Mouse (Mus musculus) frontal cortex, postnatal 36 days (tissue): ENCODE measurements around the gene Grpel1.

ENCODE experiments used
- DNase-seq, 2 experiments: peaks; one replicate each; pipeline ENCODE4 v3.0.0; 2022; ENCODE audit warnings: low spot score in 2 of 2

Grpel1 gene

DNA sequence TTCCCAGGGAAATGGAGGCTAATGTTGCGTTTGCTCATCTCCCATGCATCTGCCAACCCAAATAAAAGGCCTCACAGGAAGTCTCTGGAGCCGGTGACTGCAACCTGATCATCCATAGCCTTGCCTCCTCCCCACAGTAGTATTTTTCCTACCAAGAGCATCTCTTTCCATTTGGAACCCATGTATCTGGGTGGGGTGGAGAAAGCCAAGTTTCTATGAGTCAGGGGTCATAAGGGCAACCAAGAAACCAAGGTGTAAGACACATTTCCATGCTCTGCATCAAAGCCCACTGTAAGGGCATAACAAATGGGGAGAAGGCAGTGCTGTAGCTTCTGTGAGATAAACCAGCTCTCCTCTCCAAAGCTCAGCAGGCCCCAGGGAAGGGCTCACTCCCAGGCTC is 3.6 kb upstream of the Grpel1 start:
- no peak for DNase-seq

DNA sequence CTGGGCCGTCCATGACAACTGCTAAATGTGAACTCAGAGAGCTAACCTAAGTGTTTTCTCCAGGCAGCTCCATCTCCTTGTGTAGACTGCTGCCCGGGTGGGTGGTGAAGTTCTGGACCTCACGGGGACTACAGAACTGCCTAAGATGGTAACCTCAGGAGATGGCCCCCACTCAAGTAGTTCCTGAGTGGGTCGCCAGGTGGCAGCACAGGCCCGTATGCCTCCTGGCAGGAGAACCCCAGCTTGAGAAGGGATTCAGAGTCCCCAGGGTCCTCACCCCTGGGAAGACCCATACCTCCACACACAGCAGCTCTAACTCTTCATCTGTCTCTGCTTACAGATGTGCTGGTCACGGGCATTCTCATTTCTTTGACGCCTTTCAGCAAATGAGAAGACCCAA is 2.0 kb upstream of the Grpel1 start:
- peak; percentile 79 for DNase-seq

DNA sequence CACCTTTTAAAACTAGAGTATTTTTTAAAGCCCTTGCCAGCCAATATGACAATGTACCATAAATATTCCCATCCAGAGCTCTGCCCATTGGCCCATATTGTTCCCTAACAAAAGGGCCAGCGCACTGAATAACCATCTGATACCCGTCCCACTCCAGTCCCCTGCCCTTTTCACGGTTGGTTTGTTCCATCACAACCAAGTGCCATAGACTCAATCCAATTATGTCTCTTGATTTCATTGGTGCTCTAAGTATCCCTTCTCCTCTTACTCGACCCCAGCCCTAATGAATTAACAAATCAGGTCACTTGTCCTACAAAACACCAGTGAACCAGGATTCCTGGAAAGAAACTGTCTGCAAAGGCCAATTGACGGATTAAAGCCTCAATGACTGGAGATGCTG is 1.4 kb upstream of the Grpel1 start:
- no peak for DNase-seq

DNA sequence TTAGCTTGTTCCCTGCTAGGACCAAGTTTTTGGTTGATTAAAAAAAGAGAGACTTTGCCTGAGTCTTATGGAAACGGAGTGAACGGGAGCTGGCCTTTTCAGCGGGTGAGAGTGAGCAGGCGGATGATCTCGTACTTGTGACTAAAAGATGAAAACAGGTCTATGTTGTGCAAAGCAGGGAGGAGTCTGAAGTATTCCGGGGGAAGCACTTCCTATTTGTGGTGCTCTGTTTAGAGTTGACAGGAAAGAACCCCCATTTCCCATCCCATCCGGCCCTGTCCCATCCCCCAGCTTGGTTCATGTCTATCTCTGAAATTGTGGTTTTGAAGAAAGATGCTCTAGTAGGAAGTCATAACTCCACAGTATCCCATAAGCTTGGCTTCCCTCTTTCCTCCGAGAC is 1.1 kb downstream of the Grpel1 start:
- no peak for DNase-seq

DNA sequence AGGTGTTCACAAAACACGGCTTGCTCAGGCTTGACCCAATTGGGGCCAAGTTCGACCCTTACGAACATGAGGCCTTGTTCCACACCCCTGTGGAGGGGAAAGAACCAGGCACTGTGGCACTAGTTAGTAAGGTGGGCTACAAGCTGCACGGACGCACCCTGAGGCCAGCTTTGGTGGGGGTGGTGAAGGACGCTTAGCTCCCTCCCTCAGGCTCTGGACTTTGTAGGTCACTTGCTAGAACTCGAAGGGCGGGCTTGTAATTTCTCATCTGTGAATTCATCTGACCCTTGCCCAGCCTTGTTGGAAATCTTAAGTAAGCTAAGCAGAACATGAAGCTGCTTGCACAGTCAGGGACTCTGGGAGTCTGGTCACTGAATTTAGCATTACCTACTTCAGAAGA is 6.4 kb downstream of the Grpel1 start:
- DNase-seq: no peak

DNA sequence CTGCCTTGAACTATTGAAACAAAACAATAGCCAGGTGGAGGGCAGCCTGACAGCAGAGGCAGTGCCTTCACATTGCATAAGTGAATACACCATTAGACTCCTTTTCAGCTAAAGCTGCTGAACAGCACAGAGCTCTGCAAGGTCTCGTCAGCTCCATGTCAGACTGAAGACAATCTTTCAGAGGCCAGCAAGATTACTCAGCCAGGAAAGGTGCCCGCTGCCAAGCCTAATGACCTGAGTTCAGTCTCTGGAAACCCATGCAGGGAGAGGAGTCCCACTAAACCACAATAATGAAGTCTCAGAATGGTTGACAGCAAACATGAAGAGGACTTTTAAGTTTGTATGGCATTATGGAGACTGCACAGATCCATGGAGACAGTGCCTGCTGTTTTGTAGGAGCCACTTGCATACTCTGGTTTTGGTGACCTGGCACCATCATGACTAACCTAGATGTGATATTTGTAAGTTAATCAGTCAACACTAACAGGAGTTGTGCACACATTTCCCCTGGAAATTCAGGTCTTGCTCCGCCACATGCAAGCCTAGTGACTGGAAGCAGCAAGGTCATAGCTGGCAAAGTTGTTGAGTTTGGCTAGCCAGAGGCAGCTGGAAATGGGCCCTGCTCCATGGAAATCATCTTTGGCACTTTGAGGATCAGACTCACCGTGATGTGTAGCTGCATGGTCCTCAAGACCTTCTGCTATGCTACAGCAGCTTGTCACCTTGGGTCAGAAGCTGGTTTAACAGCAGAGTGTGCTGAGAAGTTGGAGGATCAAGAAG is 8.3 kb downstream of the Grpel1 start:
- no peak for DNase-seq

DNA sequence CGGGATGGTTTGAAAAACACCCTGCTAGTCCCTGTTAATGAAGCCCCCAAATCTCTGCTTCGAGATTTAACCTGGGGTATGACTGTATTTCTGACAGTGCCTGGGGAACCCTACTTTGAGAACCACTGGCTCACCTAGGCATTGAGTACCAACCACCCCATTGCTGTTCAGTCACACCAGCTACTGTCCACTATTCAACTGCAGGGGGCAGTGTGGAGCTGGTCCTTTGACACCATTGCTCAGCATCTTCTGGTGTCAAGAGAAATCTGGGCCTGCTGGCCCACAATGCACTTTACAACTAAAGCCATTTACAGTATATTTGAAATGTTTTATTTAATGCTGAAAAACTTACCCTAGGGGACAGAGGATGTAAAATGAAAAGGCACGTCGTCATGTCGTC is 9.5 kb downstream of the Grpel1 start:
- peak; percentile 67 to 76 for DNase-seq

DNA sequence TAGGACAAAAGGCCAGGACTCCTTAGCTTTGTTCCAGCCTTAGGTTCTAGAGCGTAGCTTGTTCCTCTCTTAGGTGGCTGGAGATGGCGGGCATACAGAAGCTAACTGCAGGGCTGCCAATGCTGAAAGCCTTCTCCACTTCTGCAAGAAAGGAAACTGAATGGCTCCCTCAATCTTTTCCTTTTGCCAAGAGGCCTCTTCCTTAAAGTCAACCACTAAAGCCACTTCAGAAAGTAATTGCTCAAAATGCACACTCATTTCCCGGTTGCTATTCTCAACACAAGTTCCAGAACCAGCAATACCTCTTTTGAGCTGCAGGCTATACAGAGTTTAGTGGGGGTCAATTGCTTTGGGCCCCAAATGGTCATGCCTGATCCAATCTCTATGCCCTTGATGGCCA is 12.7 kb downstream of the Grpel1 start:
- no peak for DNase-seq

DNA sequence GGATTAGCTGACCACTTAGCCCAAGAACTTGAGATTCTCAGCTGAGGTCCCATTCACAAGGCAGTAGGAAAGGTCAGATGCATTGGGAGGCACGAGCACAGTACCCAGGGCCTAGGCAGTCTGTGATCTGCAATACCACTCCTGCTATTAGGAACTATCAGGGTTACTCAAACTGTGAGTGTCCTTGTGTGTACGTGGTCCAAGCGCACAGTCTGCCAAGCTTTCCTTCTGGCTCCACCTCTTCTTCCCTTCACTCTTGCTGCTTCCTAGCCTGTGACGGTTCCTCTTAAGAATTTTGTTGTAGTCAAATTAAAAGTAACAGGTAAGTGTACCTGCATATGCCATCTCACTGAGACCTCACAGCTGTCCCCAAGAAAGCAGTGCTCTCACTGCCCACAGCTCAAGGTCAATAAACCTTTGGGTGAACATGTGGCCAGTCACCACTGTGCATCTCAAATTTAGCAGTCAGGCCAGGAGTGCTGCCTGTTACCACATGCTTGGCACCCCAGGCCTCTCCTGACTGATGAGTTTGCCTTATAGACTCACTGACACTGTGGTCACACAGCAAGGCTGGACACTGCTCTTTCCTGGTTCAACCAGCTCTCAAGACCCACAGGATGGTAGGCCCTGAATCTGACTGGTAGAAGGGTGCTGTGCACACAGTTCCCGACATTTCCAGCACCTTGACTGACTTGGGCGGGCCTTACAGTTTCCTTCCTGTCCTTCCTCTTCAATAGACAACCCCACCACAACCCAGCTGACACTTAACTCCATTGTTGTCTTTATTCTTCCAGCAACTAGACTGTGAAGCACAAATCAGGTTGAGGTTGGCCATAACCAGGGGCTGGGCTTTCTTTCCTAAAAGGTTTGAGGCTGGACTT is 14.0 kb downstream of the Grpel1 start:
- no peak for DNase-seq

DNA sequence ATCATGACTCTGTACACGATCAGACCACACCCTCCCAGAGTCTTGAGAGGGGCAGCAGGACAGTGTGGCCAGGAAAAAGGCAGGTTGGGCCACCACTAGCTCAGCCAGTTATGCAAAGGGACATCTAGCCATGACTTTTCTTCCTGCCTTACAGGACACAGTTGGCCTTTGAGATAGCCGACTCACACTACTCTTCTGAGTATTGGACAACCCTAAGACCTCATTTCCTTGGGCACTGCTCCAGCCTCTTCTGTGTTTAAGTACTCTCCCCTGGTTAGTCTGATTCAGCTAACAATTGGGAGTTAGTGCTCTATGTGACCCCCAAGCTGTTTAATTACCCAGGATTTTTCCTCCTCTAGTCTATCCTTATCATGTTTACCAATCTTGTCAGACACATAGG is 14.9 kb downstream of the Grpel1 start:
- DNase-seq: no peak

DNA sequence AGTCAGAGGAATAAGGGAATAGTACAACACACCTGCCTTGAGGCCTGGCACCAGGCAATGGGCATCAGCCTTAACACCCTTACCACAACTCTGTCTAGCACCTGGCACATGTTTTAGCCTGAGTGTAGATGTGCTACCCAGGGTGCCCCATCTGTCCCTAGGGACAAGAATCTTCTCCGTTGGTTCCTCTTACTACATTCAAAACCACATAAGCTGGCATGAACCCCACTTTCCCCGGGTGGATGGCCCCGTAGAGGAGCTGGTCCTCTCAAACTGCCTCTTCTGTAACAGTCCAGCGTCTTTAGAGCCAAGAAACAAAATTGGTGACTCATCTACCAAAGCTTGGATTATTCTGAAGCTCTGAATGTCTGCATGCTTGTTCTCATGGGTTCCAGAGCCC is 15.6 kb downstream of the Grpel1 start:
- no peak for DNase-seq

DNA sequence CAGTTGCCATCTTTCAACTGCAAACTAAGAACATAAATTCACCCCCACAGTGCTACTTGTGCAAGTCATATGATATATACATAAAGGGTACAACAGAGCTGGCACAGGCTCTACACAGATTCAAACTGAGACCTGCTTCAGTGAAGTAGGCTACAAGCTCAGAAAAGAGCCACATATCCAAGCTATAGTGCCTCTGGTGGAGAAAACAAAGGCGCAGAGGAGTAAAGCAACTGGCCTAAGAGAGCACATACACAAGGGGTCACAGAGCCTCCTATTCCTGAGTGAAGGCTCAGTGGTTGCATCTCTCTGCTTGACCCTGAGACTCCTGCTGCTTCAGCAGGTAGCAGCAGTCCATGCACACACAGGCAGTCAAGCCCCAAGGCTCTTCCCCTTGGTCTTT is 16.3 kb downstream of the Grpel1 start:
- DNase-seq: no peak

DNA sequence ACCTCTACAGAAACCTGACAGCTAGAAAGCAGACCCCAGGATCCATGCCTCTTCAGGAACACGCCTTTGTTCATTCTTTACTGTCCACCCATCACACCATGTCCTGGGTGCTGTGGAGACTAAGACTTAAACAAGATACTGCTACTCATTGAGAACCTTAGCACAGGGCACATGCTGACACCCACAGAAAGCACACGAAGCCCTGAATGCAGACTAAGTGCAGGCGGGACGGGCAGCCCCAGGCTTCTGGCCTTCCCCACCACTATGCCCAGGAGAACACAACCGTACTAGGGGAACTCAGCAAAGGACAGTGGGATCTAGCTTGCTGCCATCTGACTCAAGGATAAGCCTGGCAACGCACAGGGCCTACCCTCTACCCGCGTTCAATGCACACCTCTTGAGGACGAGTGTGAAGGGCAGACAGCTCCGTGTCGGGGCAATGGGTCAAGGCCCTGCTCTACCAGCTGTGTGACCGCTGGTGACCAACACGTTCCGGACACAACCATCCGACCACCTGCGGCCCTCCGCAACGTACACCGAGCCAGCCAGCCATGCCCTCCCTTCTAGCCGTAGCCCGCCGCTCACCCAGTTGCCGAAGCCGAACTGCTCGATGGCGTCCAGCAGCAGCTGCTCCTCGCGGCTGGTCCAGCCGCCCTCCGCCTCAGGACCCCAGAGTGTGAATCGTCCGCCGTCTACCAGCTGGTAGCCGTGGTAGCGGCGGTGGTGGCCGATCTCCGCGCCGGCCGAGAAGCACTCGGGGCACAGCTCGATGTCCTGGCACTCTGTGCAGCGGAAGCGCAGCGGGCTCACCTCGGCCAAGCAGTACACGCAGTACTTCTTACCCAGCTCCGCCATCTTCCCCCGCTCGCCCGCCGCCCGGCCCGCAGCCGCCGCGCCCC is 18.7 kb downstream of the Grpel1 start:
- DNase-seq: peak; percentile 34 to 48

DNA sequence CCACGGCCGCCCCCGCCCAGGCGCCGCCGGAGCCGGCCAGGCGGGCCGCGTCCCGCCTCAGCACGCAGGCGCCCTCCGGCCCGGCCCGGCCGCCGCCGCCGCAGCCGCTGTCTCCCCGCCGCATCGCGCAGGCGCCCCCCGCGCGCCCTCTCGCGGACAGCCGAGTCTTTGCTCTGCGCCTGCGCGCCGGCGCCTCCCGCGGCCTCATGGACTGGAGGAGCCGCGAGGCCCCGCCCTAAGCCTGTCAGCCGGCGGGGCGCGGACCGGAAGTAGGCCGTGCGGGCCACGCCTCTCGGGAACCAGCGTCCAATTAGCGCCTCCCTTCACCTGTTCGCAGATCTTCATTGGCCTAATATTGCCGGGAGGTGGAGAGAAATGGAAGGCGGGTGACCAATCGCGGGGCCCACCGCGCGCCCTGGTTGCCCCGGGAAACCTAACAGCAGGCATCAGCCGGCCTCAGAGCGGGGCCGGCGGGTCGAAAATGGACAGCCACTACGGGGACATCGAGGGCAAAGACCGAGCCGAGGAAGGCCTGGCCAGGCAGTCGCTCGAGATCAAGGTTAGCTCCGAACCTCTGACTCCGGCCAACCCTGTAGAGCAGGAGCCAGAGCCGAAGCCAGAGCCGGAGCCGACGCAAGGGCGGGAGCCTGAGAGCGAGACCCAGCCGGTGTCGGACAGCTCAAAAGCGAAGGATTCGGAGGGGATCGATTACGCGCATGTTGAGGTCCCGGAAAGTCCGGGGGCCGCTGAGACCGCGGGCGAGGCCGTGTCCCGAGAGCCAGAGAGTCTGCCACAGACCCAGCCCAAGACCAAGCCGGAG is 19.6 kb downstream of the Grpel1 start, which contains the start of the genes Tada2b and Ccdc96:
Gene Tada2b (minus strand): TSS at position 115 of the 820 bp plus-strand sequence.
Gene Ccdc96 (plus strand): TSS at position 418 of the 820 bp plus-strand sequence.
- peak; percentile 97 to 99 for DNase-seq

DNA sequence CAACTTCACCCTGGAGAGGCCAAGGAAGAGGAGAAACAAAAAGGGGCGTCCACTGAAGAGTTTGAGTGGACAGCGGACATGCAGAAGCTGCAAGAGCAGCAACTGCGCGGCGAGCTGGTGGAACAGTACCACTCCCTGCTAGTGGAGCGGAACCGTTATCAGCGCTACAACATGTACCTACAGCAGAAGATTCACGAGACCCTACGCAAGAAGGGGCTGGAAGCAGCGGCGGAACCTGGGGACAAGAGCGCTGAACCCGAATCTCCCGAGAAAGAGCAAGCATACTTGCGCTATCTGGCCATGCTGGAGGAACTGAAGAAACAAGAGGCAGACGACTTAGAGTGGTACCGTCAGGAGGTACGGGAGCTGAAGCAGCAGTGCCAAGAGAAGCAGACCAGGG is 20.5 kb downstream of the Grpel1 start:
- no peak for DNase-seq

DNA sequence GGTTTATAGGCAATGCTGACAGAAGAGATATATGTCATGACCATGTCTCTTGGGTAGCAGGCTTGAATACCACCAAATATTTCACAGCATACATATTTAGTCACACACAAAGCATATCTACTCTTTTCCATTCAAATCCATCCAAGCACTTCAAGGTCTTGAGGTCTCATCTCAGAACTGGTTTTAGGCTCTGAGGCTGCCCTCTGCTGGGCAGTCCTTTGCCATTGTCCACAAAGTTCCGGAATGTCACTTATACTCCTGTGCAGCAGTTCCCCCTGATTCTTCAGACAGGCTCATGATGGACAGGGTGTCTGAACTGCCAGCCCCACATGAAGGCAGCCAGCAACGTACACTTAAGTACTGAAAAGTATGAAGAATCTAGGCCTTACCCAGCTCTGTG is 24.4 kb downstream of the Grpel1 start:
- DNase-seq: no peak

DNA sequence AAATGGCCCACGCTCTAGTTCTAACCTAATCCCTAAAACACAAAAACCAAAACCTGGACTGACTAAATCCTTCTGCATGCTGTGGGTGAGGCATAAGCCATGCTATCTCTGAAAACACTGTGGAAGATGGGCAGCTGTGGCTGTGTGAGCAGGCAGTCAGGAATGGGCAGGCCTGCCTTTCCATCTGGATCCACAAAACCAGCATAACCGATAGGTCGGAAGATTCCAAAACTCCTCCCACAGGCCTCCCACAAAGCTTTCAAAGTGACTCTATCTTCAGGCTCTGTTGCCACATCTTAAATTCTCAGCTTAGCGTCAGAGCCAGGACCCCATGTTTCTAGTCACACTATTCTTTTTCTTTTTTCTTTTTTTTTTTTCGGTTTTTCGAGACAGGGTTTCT is 29.1 kb downstream of the Grpel1 start:
- DNase-seq: peak; percentile 36 to 59

DNA sequence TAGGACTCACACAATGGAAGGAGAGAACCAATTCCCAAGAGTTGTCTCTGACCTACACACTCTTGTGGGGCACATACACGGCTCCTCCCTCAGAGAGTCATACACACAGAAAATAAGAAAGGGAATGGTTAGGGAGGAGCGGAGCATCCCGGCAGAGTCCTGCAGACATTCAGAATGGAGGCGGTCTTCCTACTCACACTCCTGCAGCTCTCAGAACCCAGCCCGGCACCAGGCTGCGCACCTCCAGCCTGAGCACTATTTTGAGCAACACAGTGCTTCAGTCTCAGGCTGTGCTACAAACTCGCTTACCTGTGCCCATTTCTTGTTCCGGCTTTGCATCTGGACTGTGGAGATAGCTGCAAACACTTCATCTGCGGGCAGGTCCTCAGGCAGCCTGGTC is 29.9 kb downstream of the Grpel1 start:
- DNase-seq: no peak

DNA sequence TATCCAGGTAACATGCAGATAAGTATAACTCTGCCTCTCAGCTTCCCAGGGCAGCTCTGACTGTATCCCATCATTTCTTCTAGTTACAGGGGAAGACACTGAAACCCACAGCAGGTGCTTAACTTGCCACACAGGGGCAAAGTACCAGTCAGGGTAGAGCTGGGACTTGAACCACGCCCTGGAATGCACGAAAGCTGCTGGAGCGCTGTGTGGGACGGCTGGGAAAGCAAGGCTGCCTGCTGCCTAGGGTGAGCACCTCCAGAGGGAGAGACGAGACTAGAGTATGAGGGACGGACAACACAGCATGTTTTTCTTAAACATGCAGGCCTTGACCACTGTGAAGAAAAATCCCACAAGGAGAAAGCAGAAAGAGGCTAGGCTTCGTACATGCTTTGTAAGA is 40.4 kb downstream of the Grpel1 start:
- no peak for DNase-seq

DNA sequence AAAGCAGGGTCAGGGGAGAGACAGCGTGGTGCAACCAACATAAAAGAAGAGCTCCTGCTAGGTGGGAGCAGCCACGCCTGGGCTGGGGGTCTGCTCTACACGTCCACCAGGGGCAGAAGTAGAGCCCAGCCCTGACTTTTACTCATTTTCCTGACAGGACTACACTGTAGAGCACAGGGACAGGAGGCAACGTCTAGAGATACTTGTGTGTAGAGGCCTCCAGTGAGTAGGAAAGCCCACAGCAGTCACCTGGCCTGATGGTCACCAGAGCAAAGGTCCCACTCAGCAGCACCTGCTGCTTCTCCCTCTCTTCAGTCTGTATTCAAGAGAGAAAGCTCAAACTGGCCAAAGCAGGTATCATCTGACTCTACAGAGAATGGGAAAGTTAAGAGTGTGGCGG is 40.8 kb downstream of the Grpel1 start:
- no peak for DNase-seq

DNA sequence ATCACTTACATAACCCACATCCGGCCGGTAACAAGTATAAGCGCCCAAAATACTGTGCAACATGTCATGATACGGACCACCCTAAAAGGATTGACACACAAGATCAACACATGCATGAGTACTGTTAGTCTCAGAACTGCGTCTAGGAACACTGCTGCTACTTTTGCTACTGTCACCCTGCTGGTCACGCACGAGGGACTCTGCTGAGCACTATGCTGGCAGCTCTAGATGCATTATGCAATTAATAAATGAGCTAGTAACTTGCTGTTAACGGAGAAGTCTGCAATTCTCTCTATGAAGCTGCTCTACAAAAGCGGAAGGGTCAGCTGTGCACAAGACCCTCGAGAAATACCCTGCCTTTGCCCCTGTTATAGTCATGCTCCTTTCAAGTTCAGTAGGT is 43.6 kb downstream of the Grpel1 start:
- no peak for DNase-seq
